Mouse (Mus musculus): Measurements from ENCODE around the gene Eme1. TPM values are rescaled to one million over a fixed set of nuclear protein-coding genes. Genes with fewer than 3 reads are reported as not detected.

Gene Eme1
- polyA plus RNA-seq (2015; fragmentation: Illumina TruSeq; extraction: RNeasy Lipid Tissue Mini Kit (QIAGEN cat#74804); ENCODE audit: insufficient read depth, low replicate concordance), result 1.8 TPM

DNA sequence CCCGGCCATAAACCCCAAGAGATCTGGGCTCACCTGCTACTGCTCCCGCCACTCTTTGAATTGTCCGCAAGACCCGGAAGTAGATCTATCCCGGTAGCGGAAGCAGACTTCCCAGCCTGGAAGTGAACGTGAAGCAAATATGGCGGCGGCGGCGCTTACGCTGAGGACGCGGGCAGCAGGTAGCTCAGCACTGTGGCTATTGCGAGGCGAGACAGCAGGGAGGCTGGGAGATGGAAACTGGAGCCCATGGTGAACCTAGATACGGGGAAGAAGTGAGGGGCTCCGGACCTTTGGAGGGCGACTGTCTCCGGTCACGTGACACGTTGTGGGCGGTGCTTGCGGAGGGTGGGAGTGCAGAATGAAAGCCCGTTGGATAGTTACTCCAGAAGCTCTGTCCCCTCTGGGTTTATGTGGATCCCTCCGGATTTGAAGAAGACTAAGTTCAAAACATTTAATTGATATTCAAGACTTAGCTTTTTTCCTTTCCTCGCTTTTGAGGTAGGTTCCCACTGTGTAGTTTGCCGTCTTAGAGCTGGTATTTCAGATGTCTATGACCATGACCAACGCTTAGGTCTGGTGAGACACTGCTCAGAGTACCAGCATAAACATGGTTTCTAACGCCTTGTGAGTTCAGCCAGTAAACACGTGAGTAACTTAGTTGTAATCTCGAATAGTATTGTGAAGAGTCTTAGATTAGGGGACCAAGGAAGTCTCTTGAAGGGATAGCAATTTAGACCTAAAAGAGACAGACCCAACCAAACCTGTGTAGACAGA lies at the start of gene Eme1, which contains the start of gene Mrpl27:
Eme1 (minus strand) TSS at position 302 of the 774 bp plus-strand sequence.
Mrpl27 (plus strand) TSS at position 105 of the 774 bp plus-strand sequence.

GRCm38 (mm10) chr11:94676754-94677606 lies 23.2 kb upstream of the Eme1 start, which contains the start of gene Xylt2:
Gene Xylt2, minus strand, starts transcription at chr11:94677515.

GRCm38 (mm10) chr11:94629199-94629883 lies 24.4 kb downstream of the Eme1 start, which contains the start of gene Lrrc59:
Gene Lrrc59, plus strand, starts transcription at chr11:94629767.

DNA sequence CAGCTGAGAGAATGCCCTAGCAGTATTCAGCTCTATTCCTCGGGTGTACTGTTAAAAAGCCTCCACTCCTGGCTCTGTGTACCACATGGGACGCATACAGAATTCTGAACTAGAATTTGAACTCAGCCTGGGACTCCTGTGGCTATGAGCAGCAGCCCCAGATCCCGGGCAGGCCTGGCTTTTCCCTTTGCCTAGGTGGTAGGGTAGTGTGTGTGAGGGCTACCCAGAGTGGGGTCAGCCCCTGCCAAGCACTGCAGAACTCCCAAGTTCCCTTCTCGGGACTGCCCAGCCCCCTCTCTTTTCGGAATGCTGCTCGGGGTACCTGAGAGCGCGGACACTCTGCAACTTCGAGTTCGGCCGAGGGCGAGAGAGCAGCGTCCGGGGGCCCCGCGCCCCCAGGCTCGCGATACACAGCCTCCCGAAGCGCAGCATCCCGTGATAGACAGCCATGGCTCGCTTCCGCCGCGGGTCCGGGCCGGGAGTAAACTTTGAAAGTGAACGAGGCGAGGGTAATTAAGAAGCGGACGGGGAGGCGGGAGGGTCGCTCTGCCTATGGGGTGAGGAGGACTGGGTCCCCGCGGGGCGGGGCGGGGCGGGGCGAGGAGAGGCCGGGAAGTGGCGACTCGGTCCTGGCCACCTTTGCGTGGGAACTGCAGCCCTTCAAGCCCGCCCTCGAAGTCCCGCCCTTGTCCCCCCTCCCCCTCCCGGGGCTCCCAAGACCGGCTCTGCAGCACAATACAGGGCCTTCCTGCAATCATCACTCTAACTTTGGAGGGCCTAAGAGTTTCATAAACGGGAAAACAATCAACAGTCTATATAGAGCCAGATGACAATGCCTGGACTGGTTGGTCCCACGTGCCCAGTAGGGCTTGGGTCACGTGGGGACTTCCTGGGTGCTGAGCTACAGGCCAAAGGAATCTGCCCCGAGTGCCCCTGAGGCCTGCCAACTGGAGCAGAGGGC lies 52.2 kb downstream of the Eme1 start, which contains the start of gene Acsf2:
Acsf2 (minus strand) TSS at position 551 of the 961 bp plus-strand sequence.

Other genes with a start within 250 kb of the Eme1 start
- gene Cacna1g, start 179.8 kb downstream of the Eme1 start, polyA plus RNA-seq (2015; fragmentation: Illumina TruSeq; extraction: RNeasy Lipid Tissue Mini Kit (QIAGEN cat#74804); ENCODE audit: insufficient read depth, low replicate concordance), result 0.76 TPM
- gene Spata20, start 167.8 kb downstream of the Eme1 start, polyA plus RNA-seq (2015; fragmentation: Illumina TruSeq; extraction: RNeasy Lipid Tissue Mini Kit (QIAGEN cat#74804); ENCODE audit: insufficient read depth, low replicate concordance), result not detected
- not detected for gene Epn3, start 154.0 kb downstream of the Eme1 start, polyA plus RNA-seq (2015; fragmentation: Illumina TruSeq; extraction: RNeasy Lipid Tissue Mini Kit (QIAGEN cat#74804); ENCODE audit: insufficient read depth, low replicate concordance)
- 0.18 TPM for gene Mycbpap, start 132.2 kb downstream of the Eme1 start, polyA plus RNA-seq (2015; fragmentation: Illumina TruSeq; extraction: RNeasy Lipid Tissue Mini Kit (QIAGEN cat#74804); ENCODE audit: insufficient read depth, low replicate concordance)
- 5.6 TPM for gene Rsad1, start 104.7 kb downstream of the Eme1 start, polyA plus RNA-seq (2015; fragmentation: Illumina TruSeq; extraction: RNeasy Lipid Tissue Mini Kit (QIAGEN cat#74804); ENCODE audit: insufficient read depth, low replicate concordance)
- gene Chad, start 88.9 kb downstream of the Eme1 start, polyA plus RNA-seq (2015; fragmentation: Illumina TruSeq; extraction: RNeasy Lipid Tissue Mini Kit (QIAGEN cat#74804); ENCODE audit: insufficient read depth, low replicate concordance), result not detected
- gene Acsf2, start 52.1 kb downstream of the Eme1 start, polyA plus RNA-seq (2015; fragmentation: Illumina TruSeq; extraction: RNeasy Lipid Tissue Mini Kit (QIAGEN cat#74804); ENCODE audit: insufficient read depth, low replicate concordance), result 46.7 TPM
- 50.7 TPM for gene Lrrc59, start 24.2 kb downstream of the Eme1 start, polyA plus RNA-seq (2015; fragmentation: Illumina TruSeq; extraction: RNeasy Lipid Tissue Mini Kit (QIAGEN cat#74804); ENCODE audit: insufficient read depth, low replicate concordance)
- 31.3 TPM for gene Mrpl27, start 197 bp downstream of the Eme1 start, polyA plus RNA-seq (2015; fragmentation: Illumina TruSeq; extraction: RNeasy Lipid Tissue Mini Kit (QIAGEN cat#74804); ENCODE audit: insufficient read depth, low replicate concordance)
- gene Xylt2, start 23.6 kb upstream of the Eme1 start, polyA plus RNA-seq (2015; fragmentation: Illumina TruSeq; extraction: RNeasy Lipid Tissue Mini Kit (QIAGEN cat#74804); ENCODE audit: insufficient read depth, low replicate concordance), result 5.5 TPM
- gene Gm11541, start 50.5 kb upstream of the Eme1 start, polyA plus RNA-seq (2015; fragmentation: Illumina TruSeq; extraction: RNeasy Lipid Tissue Mini Kit (QIAGEN cat#74804); ENCODE audit: insufficient read depth, low replicate concordance), result not detected
- not detected for gene Cdc34b, start 87.8 kb upstream of the Eme1 start, polyA plus RNA-seq (2015; fragmentation: Illumina TruSeq; extraction: RNeasy Lipid Tissue Mini Kit (QIAGEN cat#74804); ENCODE audit: insufficient read depth, low replicate concordance)
- not detected for gene Tmem92, start 128.7 kb upstream of the Eme1 start, polyA plus RNA-seq (2015; fragmentation: Illumina TruSeq; extraction: RNeasy Lipid Tissue Mini Kit (QIAGEN cat#74804); ENCODE audit: insufficient read depth, low replicate concordance)